Mouse (Mus musculus) heart, adult 9 months (tissue): ENCODE measurements around the gene Rbpj.
"Not testable (repeated sequence)": the region's sequence is repeated elsewhere in the genome, so short reads cannot be mapped to it uniquely, and the experiment has no call there.

Experiments
- DNase-seq, 2 experiments: peaks; one replicate each; pipeline ENCODE4 v3.0.0; 2022; ENCODE audit warnings: low spot score in 2 of 2

The Rbpj gene

DNA sequence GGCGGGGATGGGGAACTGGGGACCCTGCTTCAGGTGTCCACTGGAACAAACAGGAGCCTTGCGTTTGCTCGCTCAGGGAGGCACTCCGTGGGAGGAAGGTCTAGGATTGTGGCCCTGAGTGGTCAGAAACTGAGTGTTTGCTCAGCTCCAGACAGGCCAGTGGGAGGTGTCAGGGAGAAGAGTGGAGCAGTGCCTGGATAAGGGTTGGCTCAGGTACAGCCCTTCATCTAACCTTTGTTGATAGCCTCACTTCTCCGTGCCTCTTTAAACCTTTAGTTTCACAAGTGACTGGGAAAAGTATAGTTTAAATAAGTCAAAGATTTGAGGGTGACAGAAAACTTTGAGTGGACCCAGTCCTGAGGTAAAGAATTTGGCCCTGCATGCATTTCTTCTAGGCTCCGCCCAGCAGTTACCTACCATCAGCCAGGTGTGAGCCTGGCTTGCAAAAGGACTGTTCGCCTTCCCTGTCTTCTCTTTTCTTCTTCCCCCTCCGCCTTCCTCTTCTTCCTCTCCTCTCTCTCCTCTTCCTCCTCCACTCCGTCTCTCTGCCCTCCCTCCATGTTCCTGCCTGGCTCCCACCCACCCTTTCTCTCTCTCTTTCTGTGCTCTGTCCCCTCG lies 204.5 kb downstream of the Rbpj start:
- DNase-seq, result no peak

DNA sequence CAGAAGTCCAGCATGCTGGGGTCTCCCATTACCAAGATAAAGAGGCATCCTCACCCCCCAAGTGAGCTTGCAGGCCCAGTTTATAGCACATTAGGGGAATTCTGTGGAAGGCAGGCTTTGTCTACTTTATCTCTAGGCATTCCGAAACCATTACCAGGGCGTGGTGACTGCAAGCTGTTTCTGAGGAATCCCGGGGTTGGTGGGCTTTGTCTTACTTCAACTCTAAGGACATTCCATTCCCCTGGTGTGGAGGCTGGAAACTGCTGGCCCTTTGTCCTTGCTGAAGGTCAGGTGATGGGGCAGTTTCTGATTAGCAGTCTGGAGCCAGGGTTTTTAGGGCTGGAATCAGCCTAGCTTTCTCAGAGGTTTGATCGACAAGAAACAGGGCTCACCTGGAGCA lies 205.6 kb downstream of the Rbpj start:
- no peak for DNase-seq

DNA sequence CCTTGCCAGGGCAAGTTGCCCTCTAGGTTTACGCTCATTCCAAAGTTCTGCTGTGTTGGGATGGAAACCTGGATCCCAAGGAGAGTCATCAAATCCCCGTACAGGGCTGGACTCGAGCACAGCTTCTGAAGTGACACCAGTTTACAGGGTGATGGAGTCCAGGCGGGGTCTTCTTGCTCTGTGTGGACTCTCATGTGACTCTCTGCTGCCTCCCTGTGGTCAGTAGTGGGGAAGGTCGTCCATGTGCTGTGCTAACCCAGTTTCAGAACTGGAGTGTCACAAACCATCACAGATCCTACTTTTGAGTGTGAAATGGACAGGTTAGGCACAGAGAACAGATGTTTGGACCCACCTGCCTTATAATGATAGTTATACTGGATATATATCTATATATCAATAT lies 206.4 kb downstream of the Rbpj start:
- DNase-seq, result peak; percentile 15 to 58

DNA sequence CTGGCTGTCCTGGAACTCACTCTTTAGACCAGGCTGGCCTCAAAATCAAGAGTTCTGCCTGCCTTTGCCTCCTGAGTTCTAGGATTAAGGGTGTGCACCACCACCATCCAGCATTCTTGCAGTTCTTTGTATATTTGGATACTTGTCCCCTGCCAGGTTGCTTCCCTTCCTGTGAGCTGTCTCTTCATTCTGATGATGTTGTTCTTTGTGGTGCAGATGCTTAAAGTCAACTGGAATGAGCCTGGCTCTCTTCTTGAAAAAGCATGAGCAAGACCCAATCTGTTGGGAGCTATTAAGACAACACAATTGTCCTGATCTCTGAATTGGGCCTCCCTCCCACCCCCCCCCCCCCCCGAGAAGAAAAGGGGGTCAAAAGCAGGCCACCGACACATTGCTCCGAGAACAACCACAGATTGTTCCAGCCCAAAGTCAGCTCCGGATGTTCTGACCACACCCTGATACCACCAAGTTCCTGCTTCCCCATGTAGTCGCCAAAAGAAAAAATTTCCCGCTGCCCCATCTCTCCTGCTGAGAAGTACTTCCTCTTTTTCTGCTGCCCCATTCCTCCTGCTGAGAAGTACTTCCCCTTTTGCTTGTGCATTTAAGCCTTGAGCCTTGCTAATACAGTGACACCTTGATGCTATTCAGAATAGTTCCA lies 207.7 kb downstream of the Rbpj start:
- not testable (repeated sequence) for DNase-seq

DNA sequence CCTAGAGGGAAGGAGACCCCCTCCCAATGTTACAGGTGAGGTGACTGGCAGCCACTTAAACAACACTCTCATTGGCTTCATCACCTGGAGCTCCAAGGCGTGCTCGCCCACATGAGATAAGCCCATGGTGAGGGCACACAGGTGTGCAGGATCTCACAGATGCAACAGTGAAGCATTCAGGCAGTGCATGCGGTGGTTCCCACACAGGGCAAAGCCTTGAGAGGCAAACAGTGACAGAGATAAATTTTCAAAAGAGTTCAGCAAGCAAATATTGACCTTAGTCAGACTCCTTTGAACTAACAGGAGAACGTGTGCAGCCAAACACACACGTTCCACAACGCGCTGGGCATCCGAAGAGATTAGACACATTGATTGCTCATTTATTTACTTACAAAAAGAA lies 210.7 kb downstream of the Rbpj start:
- DNase-seq, result no peak

DNA sequence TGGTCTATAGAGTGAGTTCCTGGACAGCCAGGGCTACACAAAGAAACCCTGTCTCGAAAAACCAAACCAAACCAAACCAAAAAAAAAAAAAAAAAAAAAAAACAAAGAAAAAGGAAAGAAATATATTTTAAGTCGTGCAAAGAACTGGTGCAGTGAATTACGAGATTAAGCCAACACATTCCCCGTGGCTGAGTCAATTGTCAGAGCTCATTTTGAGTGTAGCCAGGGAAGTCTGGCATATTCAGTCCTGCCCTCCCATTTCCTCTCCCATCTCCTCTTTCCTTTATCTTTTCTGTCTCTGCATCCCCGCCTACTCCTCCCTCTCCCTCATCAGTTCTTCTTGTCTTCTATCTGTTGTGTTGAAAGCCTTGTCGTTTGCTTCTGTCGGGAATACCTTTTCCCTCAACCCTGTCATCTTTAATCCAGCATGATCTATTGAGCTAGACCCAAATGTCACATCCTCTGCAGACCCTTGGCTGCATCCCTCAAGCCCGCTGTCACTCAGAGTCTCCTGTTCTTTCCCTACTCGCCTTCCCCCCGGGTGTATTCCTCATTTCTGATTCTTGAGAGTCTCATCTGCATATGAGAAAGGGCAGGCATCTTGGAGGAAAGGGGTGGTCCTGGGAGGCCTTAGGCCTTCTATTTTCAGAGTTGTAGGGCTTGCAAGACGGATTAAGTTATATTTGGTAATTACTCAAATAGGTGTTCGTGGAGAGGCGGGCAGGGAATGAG lies 212.2 kb downstream of the Rbpj start:
- no peak for DNase-seq

DNA sequence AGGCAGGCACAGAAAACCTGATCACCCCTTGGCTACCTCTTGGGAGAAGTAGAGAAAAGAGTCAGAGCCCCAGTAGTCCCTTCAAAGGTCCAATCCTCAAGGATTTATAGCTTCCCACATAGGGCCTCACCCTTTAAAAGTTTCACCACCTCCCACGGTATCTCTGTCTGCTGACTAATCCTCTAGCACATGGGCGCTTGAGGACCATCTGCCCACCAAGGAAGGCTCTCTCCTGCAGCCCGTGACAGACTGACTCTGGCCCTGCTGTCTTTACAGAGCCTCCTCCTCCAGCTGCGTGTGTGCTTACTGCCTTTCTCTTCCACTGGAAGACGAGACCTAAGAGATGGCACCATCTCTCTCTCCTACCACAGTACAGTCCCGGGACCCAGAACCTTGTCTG lies 213.7 kb downstream of the Rbpj start:
- no peak for DNase-seq

DNA sequence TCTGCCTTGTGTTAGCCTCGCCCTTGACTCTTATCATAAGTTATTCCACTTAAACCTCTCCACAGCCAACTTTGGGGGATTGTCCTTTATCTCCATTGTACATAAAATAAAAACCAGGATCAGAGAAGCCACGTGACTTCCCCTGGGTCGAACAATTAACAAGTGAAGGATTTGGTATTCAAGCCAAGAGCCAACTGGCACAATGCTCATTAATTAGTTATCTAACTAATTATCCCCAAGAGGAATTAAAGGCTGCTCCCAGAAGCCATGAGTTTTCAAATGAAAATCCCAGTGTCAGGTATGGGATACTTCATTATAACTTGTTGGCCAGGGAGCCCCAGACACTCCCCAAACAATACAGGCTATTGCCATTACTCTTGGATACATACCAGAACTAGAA lies 218.0 kb downstream of the Rbpj start:
- peak in 1 of 2 experiments; percentile 4 for DNase-seq

DNA sequence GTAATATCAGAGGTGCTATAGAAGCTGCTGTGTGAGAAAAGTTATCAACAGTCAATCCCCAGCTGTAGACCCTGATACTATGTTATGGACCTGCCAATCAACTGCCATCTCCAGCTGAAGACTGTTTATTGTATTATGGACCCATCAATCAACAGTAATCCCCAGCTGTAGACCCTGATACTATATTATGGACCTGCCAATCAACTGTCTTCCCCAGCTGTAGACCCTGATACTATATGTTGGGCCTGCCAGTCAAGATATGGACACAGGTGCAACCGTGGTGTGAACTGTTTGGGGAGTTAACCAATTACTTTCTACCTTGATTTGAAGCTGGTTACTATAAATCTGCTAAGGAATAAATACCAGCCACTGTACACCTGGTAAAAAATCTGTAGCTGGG lies 218.5 kb downstream of the Rbpj start:
- DNase-seq, result no peak

DNA sequence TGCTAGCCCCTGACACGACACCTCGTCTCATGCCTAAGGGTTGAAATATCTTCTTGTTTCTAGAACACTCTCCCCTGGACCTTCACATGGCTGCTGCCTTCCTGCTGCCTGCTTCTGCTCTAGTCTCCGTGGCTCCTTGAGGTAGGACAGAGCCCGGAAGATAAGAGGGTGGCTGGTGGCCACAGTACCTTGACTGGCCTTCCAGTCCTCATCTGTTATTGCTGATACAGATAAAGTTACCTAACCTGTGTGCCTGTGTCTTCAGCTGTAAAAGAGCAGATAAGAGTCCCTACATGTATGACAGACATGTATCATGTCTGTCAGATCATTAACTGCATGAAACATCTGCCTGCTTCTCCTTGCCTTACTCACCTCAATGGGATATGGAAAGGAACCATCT lies 219.7 kb downstream of the Rbpj start:
- no peak for DNase-seq

DNA sequence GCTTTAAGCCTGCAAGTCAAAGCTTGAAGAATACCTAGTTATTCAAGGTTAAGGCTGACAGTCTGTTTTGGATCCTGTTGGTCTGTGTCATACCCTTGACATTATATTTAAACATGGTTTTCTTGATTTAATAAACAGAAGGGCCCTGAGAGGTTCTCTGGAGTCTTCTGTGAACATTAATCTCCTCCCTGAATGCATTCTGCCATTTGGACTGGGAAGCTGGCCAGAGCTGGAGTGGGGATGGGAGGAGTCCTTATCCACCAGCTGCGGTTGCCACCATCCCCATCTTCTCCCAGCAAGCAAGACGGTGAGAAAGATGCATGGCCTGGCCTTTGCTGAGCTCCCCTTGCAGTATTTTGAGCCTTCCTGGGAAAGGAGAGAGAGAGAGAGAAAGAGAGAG lies 220.4 kb downstream of the Rbpj start:
- no peak for DNase-seq

DNA sequence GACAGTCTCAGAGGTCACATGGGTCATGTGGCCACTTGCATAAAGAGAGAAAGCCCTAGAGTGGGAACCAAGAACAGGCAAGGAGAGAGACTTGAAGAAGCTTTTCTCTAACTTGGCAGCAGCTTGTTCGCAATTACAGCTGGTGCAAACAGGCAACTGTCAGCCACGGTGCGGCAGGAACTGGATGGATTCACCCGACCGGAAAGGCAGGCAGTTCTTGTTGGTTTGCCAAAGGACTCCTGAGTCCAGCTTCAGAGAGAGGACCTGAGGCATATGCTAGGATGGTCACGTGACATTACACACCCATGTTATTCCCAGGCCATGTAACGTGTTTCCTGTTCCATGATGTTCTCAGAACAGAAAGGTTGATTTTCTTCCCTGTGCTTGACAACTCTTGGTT lies 222.4 kb downstream of the Rbpj start:
- no peak for DNase-seq

DNA sequence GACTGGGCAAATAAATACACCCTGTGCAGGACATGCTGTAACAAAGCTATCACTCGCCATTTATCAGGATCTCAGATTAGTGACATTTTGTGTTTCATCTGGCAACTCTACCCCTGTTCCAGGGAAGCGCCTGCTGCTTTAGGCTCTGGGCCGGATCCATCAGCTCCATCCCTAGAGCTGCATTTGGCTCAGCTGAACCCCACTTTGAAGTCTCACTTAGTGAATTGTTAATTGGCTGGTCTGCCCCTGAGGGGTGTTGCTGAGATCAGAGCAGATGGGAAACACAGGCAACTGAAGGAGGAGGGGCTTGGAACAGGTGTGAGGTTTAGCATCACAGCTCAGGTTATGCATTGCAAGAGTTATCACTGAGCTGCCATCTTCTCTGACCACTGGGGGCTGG lies 225.6 kb downstream of the Rbpj start:
- no peak for DNase-seq

DNA sequence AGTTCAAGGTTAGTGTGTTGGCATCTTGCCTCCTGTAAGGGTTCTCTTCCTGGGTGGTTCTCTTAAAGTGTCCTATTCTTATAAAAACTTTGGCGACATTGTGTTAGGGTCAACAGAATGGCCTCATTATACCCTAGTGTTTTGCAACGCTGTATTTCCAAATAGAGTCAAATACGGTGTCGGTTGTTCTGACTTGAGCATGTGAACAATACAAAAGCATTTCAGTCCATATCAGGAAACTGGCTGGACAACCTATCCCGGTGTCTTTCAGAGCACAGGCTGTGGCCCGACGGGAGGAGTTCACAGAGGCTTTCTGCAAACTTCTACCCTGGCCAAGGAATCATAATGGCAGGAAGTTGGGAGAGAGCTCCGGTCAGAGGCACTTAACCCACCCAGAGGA lies 226.1 kb downstream of the Rbpj start:
- no peak for DNase-seq

DNA sequence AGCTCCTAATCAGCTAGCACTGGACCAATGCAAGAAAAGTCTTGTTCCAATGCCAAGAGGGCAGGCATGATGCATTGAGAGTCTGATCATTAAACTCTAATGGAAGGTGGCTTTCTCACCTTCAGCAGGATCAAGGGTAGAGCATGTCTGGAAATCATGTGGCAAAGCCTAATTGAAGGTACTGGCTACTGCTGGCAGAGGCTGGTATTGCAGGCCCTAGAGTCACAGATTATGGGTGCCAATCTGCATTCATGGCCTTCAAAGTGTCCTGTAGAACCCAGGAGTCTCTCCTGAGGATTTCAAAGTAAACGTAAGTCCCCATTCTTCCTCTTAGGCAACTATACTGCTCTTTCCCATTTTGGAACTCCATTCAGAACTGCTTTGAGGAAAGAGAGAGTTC lies 226.7 kb downstream of the Rbpj start:
- no peak for DNase-seq

DNA sequence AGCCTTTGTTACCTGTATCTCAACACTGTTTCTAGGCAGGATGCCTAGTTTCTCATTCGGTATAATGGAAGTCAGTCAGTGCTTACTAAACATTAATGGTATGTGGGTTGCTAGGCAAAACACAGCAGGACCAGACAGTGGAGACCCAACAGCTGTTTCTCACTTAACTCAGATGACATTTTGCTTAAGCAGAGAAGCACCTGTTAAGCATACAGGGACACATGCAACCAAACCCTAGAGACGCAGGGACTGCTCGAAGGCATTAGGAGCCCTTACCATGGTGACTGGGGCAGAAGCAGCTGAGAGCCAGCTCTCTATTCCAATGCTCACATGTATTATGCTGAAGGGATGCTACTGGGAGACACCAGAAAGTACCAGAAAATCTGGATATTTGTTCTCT lies 230.7 kb downstream of the Rbpj start:
- no peak for DNase-seq

DNA sequence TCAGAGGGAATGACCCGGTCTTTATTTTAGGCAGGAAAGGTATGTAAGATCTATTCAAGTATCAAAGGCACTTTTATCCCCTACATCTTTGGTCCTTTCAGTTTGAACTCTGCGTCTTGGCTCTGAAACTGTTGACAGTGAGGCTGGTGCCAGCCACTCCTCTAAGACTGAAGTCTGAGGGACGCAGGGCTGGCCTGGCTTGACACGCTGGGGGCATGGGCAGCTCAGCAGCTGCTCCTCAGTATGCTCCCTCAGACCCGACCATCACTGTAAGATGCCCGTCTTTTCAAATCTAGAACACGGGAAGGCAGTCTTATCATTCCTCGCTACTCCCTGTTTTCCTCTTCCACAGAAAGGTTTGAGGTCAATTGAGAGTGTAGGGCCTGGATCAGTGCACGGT lies 231.8 kb downstream of the Rbpj start:
- no peak for DNase-seq

DNA sequence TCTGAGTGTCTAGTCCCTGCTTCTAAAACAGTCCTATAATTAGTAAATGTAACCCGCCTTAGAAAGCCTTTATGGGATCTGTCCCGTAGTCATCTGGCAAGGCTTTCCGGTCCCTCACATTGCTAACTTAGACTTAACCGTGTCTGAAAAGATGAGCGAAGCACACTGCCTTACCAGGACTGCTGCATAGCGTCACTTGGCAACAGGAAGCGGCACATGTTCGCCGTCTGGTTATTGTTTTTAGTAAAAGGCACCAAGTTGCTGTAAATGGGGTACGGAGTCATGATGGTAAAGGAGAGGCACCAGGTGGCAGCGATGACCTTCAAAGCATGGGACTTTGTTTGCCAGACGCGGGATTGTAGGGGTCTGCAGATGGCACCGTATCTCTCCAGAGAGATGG lies 236.7 kb downstream of the Rbpj start:
- DNase-seq, result no peak
